Mouse (Mus musculus): Measurements from ENCODE around the gene Gm42791. TPM values are rescaled to one million over a fixed set of nuclear protein-coding genes. Genes with fewer than 3 reads are reported as not detected.

Gm42791 gene
- polyA plus RNA-seq, 1 experiment from 2014 or later, result 0.78 TPM

GRCm38 (mm10) chr5:148978458-148979165 lies 16.3 kb downstream of the Gm42791 start:
- no peaks in the 10 kb centered on the region for H3K36me3 ChIP-seq (ENCODE audit: insufficient read depth, low read length)
- H3K9me3 ChIP-seq (ENCODE audit: low read length), result no peaks in the 10 kb centered on the region
- ATAC-seq (no peak), DNase-seq (ENCODE audit: low spot score) (no peak)
- no peak overlapping the region for H3K4me2 ChIP-seq (replicated peaks; ENCODE audit: low read depth, low read length)
- no peak overlapping the region for H3K9ac ChIP-seq (replicated peaks; ENCODE audit: low read depth)
- peak overlapping the region; percentile 38; the same call in 1 of the 2 replicates for H3K27ac ChIP-seq (ENCODE audit: low read length)
- TF ChIP-seq CTCF (IDR thresholded peaks at IDR 0.05) (no peak), EP300 (IDR thresholded peaks at IDR 0.05) (no peak)
- 50% methylated on average over 18 of the region's 18 CpGs for WGBS
- H3K4me1 ChIP-seq (ENCODE audit: insufficient read depth, low read depth, low read length), result peaks cover 3% of the 10 kb centered on the region; the same call in 1 of the 2 replicates
- H3K4me3 ChIP-seq (ENCODE audit: low read depth, low read length), result no peak overlapping the region
- no peaks in the 10 kb centered on the region for H3K27me3 ChIP-seq (replicated peaks; ENCODE audit: insufficient read depth, low read length)

- ATAC-seq (peak; percentile 74), DNase-seq (ENCODE audit: low spot score) (peak; percentile 46)
- H3K27me3 ChIP-seq (replicated peaks; ENCODE audit: insufficient read depth, low read length), result no peaks in the 10 kb centered on the region
- TF ChIP-seq CTCF (IDR thresholded peaks at IDR 0.05) (no peak), EP300 (IDR thresholded peaks at IDR 0.05) (no peak; the same call in 1 of the 2 replicates)
- H3K4me2 ChIP-seq (replicated peaks; ENCODE audit: low read depth, low read length), result no peak overlapping the region
- peak overlapping the region; percentile 38 for H3K27ac ChIP-seq (ENCODE audit: low read length)
- H3K9ac ChIP-seq (replicated peaks; ENCODE audit: low read depth), result no peak overlapping the region
- H3K36me3 ChIP-seq (ENCODE audit: insufficient read depth, low read length), result no peaks in the 10 kb centered on the region
- peaks cover 3% of the 10 kb centered on the region; the same call in 1 of the 2 replicates for H3K4me1 ChIP-seq (ENCODE audit: insufficient read depth, low read depth, low read length)
- H3K4me3 ChIP-seq (ENCODE audit: low read depth, low read length), result no peak overlapping the region
- no peaks in the 10 kb centered on the region for H3K9me3 ChIP-seq (ENCODE audit: low read length)
- 19% methylated on average over 14 of the region's 14 CpGs for WGBS
These were observed 17.1 kb downstream of the Gm42791 start for GRCm38 (mm10) chr5:148977698-148978457.

GRCm38 (mm10) chr5:148976876-148977275 lies 18.1 kb downstream of the Gm42791 start:
- 77% methylated on average over 8 of the region's 8 CpGs for WGBS
- ATAC-seq, result no peak
- no peak for TF ChIP-seq CTCF (IDR thresholded peaks at IDR 0.05)
- no peak for TF ChIP-seq EP300 (IDR thresholded peaks at IDR 0.05)
- DNase-seq (ENCODE audit: low spot score), result no peak
- no peaks in the 10 kb centered on the region for H3K27me3 ChIP-seq (replicated peaks; ENCODE audit: insufficient read depth, low read length)
- no peaks in the 10 kb centered on the region for H3K36me3 ChIP-seq (ENCODE audit: insufficient read depth, low read length)
- H3K4me3 ChIP-seq (ENCODE audit: low read depth, low read length), result no peak overlapping the region
- peaks cover 3% of the 10 kb centered on the region; the same call in 1 of the 2 replicates for H3K4me1 ChIP-seq (ENCODE audit: insufficient read depth, low read depth, low read length)
- H3K9me3 ChIP-seq (ENCODE audit: low read length), result no peaks in the 10 kb centered on the region
- H3K27ac ChIP-seq (ENCODE audit: low read length), result no peak overlapping the region
- H3K4me2 ChIP-seq (replicated peaks; ENCODE audit: low read depth, low read length), result no peak overlapping the region
- no peak overlapping the region for H3K9ac ChIP-seq (replicated peaks; ENCODE audit: low read depth)

DNA sequence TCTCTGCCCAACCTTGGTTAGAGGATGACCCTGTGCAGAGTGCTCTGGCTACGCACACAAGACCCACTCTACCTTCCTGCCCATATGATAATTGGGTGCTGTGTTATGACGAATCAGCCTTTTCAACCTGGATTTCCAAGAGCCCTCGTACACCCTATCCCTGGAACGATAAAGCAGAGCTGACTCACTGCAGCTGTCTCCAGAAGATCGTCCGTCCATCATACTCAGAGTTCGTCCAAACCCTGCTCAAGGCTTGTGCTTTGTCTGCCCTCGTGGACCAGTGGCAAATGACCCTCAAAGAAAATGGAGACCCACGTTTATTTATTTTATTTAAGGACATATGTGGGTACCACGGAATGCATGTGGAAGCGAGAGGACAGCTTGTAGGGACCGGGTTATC lies 19.9 kb downstream of the Gm42791 start:
- no peaks in the 10 kb centered on the region for H3K9me3 ChIP-seq (ENCODE audit: low read length)
- TF ChIP-seq CTCF (IDR thresholded peaks at IDR 0.05), result no peak
- no peak for TF ChIP-seq EP300 (IDR thresholded peaks at IDR 0.05)
- H3K27me3 ChIP-seq (replicated peaks; ENCODE audit: insufficient read depth, low read length), result no peaks in the 10 kb centered on the region
- no peak overlapping the region for H3K4me2 ChIP-seq (replicated peaks; ENCODE audit: low read depth, low read length)
- WGBS, result 86% methylated on average over 12 of the region's 12 CpGs
- no peak overlapping the region for H3K27ac ChIP-seq (ENCODE audit: low read length)
- H3K4me1 ChIP-seq (ENCODE audit: insufficient read depth, low read depth, low read length), result peaks cover 3% of the 10 kb centered on the region; the same call in 1 of the 2 replicates
- no peak overlapping the region for H3K9ac ChIP-seq (replicated peaks; ENCODE audit: low read depth)
- no peak overlapping the region for H3K4me3 ChIP-seq (ENCODE audit: low read depth, low read length)
- H3K36me3 ChIP-seq (ENCODE audit: insufficient read depth, low read length), result no peaks in the 10 kb centered on the region
- no peak for ATAC-seq
- no peak for DNase-seq (ENCODE audit: low spot score)

DNA sequence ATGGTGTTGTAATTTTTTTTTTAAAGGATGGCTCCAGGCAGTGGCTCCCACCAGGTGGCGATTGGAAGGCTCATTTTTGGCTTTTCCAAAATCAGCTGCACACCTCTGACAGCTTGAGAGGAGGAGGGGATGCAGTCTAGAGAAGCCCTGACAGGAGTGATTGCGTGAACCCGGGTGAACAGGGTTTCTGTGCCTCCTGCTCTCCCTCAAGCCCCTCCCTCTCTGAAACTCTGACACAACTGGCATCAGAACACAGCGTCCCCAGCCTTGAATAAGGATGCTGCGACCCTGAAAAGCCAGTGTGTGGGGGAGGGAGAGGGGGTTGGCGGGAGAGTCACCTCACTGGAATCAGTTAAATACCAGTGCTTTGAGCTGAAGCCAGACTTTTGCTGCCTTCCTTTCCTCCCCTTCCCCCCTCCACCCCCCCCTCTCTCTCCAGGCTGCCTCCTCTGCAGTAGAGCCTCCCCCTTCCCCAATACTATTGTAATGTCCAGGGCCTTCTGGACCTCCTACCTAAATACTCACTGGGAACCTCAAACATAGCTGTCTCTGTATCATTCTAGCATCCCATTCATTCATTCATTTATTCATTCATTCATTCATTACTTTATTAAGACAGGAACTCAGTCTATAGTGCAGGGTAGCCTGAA lies 21.8 kb downstream of the Gm42791 start:
- H3K4me2 ChIP-seq (replicated peaks; ENCODE audit: low read depth, low read length), result no peak overlapping the region
- H3K4me1 ChIP-seq (ENCODE audit: insufficient read depth, low read depth, low read length), result peaks cover 4% of the 10 kb centered on the region
- no peak overlapping the region for H3K9ac ChIP-seq (replicated peaks; ENCODE audit: low read depth)
- peak; percentile 25 for DNase-seq (ENCODE audit: low spot score)
- no peak overlapping the region for H3K4me3 ChIP-seq (ENCODE audit: low read depth, low read length)
- WGBS, result 19% methylated on average over 6 of the region's 6 CpGs
- H3K36me3 ChIP-seq (ENCODE audit: insufficient read depth, low read length), result no peaks in the 10 kb centered on the region
- no peaks in the 10 kb centered on the region for H3K27me3 ChIP-seq (replicated peaks; ENCODE audit: insufficient read depth, low read length)
- no peak overlapping the region for H3K27ac ChIP-seq (ENCODE audit: low read length)
- TF ChIP-seq CTCF (IDR thresholded peaks at IDR 0.05) (peak; percentile 5; the same call in 1 of the 2 replicates), EP300 (IDR thresholded peaks at IDR 0.05) (no peak)
- ATAC-seq, result no peak
- H3K9me3 ChIP-seq (ENCODE audit: low read length), result no peaks in the 10 kb centered on the region

- WGBS, result 75% methylated on average over 8 of the region's 8 CpGs
- H3K4me3 ChIP-seq (ENCODE audit: low read depth, low read length), result no peak overlapping the region
- no peaks in the 10 kb centered on the region for H3K36me3 ChIP-seq (ENCODE audit: insufficient read depth, low read length)
- TF ChIP-seq CTCF (IDR thresholded peaks at IDR 0.05), result no peak
- no peak for ATAC-seq
- H3K4me2 ChIP-seq (replicated peaks; ENCODE audit: low read depth, low read length), result no peak overlapping the region
- no peaks in the 10 kb centered on the region for H3K9me3 ChIP-seq (ENCODE audit: low read length)
- H3K27ac ChIP-seq (ENCODE audit: low read length), result no peak overlapping the region
- no peak for DNase-seq (ENCODE audit: low spot score)
- peaks cover 4% of the 10 kb centered on the region; the same call in 1 of the 2 replicates for H3K4me1 ChIP-seq (ENCODE audit: insufficient read depth, low read depth, low read length)
- no peak overlapping the region for H3K9ac ChIP-seq (replicated peaks; ENCODE audit: low read depth)
- H3K27me3 ChIP-seq (replicated peaks; ENCODE audit: insufficient read depth, low read length), result no peaks in the 10 kb centered on the region
These were observed 22.8 kb downstream of the Gm42791 start for GRCm38 (mm10) chr5:148972167-148972566.

Measured in lung, postnatal 0 days (tissue).